Mouse (Mus musculus) ovary, adult 18-20 months (tissue): Measurements from ENCODE around the gene Yy1.

Experiments
- DNase-seq: peaks from one replicate; pipeline ENCODE4 v3.0.0; 2022; ENCODE audit warnings: low spot score, mixed read lengths

Yy1 gene

DNA sequence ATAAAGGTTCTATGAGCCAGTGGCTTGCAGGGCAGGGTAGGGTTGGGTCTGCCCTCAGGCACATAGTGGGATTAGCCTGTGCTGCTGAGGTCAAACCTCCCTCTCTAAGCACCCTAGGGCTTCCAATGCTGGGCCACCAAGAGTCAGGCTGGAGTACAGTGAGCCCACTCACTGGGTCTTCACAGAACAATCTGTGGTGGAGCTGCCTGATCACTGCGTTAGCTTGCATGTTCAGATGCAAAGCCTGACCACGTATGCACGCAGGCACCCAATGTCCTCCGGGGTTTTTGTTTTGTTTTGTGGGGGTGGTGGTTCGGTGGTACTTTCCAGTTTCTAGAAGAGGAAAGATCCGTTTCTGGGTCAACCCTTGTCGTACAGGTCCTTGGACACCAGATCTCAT lies 64.3 kb downstream of the Yy1 start:
- DNase-seq, result no peak

DNA sequence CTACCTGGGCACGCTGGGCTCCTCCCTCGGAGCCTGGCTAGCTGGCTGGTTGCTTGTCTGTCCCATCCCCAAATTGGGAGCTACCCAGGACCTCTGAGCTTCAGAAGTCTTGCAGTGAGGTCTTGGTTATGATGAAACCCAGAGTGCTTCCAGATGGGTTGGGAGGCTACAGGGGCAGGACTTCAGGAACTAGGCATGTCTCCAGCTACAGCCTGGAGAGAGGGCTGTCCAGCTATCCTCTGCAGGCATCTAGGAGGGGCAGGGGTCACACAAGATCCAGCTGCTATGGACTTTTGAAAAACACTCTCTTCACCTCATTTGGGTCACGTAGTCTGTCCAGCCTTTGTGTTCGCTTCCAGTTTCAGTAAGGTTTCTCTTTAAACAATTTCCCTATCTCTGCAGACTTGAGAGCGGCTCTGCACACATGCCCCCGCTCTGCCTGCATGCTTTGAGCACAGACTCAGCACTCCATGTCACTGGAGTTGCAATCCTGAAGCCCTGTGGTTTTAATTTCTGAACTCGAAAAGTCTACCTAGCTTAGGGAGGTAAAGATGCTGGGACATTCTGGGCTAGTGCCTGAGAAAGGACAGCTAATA lies 64.9 kb downstream of the Yy1 start:
- no peak for DNase-seq

DNA sequence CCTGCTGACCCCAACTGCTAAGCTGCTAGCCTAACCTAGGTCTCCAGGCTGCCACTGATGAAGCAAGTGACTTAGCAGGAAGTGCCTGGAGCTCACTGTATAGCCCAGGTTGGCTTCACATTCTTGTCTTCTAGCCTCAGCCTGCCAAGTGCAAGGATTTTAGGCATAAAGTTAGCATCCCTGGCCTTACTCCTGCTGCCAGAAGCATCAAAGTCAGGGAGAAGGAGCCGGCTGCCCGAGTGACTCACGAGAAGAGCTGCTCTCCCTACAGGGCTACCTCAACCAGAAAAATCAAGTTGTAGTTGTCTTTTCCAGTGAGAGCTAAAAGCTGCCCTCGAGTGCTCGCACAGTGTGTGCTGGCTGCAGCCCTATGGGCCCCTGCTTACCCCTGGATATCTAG lies 65.7 kb downstream of the Yy1 start:
- no peak for DNase-seq

DNA sequence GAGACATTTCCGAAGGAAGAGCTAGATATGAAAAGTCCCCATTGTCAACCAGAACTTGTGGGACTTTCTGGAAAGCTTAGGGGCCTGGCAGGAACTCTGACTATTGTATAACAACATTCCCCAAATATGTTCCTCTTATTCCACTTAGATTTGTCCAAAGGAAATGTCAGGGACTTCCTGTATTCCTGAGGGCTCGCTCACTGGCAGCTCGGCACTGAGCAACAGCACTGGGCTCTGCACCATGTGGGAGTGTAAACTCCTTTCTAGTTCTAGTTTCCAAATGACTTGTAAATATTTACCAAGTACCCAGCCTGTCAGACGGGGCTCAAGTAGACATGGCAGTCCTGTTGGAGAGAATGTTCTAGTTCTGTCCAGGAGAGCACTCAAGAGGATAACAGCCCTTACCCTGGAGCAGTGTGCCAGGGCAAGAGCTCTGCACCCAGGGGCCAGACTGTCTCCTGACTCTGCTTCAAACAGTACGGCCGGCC lies 72.3 kb downstream of the Yy1 start:
- DNase-seq, result no peak

DNA sequence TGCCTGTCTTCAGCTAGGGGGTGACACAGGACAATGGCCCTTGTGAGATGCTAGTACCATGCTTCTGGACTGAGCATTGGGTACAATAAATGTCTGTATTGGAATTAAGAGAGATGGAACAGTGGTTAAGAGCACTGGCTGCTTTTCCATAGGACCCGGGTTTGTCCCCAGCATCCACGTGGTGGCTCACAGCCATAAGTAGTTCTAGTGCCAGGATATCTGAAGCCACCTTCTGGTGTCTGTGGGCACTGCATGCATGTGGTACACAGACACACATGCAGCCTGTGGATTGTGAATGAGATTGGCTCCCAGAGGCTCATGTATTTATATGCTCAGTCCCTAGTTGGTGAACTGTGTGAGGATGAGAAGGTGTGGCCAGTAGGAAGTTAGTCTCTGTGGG lies 76.8 kb downstream of the Yy1 start:
- DNase-seq, result no peak
